Mouse (Mus musculus) kidney, embryonic 14.5 days (tissue): Measurements from ENCODE around the gene Dntt. TPM values are rescaled to one million over a fixed set of nuclear protein-coding genes. Genes with fewer than 3 reads are reported as not detected.

Experiments
- ATAC-seq: fragments of 200-750 bp; cut with Nextera tagmentation; 2 replicates; pipeline ENCODE4 v1.8.0; 2017; ENCODE audit warnings: moderate number of reproducible peaks, mild to moderate bottlenecking, moderate TSS enrichment, moderate library complexity; ENCODE audit not compliant: low FRiP score, low TSS enrichment
- H3K27ac ChIP-seq: fragments of 300-500 bp; sonication (generic); 2 replicates; pipeline ENCODE4 v1.5.1; 2014; ENCODE audit warnings: low read depth, mild to moderate bottlenecking, low read length, moderate library complexity, mixed read lengths
- H3K27me3 ChIP-seq: fragments of 300-500 bp; sonication (generic); 2 replicates; pipeline ENCODE4 v1.6.1; 2014; ENCODE audit warnings: mild to moderate bottlenecking, low read length; ENCODE audit not compliant: control insufficient read depth, insufficient read depth
- H3K36me3 ChIP-seq: fragments of 300-500 bp; sonication (generic); 2 replicates; pipeline ENCODE4 v1.6.1; 2014; ENCODE audit warnings: low read length, mixed read lengths; ENCODE audit not compliant: control insufficient read depth, insufficient read depth
- H3K4me1 ChIP-seq: fragments of 300-500 bp; sonication (generic); 2 replicates; pipeline ENCODE4 v1.6.1; 2014; ENCODE audit warnings: low read length, mixed read lengths; ENCODE audit not compliant: control insufficient read depth, insufficient read depth
- H3K4me2 ChIP-seq: fragments of 300-500 bp; sonication (generic); replicated peaks from 2 replicates; pipeline ENCODE4 v1.6.1; 2014; ENCODE audit warnings: low read depth, mild to moderate bottlenecking, low read length
- H3K4me3 ChIP-seq: fragments of 300-500 bp; sonication (generic); 2 replicates; pipeline ENCODE4 v1.5.1; 2014; ENCODE audit warnings: mild to moderate bottlenecking, low read length
- H3K9ac ChIP-seq: fragments of 300-500 bp; sonication (generic); 2 replicates; pipeline ENCODE4 v1.6.1; 2014; ENCODE audit warnings: low read depth, mild to moderate bottlenecking, low read length, moderate library complexity
- H3K9me3 ChIP-seq: fragments of 300-500 bp; sonication (generic); 2 replicates; pipeline ENCODE4 v1.6.1; 2016; ENCODE audit warnings: low read length; ENCODE audit not compliant: control insufficient read depth
- WGBS: fragments of 180-500 bp; shearing (Covaris S2); extraction: QIAGEN DNeasy Blood & Tissue Kit; methylation state at CpG from one replicate; pipeline ENCODE4 v1.1.7; 2014; 5-methylcytosine and 5-hydroxymethylcytosine counted together
- polyA plus RNA-seq: library from polyadenylated mRNA; unstranded; fragments of >200 nt; fragmentation: Nextera tagmentation; extraction: Ambion mirVana; gene quantifications from 2 replicates; pipeline ENCODE4 v1.2.1, GENCODE M21; 2014

Gene Dntt
- polyA plus RNA-seq, 1 experiment from 2014 or later, result 0.19 TPM

DNA sequence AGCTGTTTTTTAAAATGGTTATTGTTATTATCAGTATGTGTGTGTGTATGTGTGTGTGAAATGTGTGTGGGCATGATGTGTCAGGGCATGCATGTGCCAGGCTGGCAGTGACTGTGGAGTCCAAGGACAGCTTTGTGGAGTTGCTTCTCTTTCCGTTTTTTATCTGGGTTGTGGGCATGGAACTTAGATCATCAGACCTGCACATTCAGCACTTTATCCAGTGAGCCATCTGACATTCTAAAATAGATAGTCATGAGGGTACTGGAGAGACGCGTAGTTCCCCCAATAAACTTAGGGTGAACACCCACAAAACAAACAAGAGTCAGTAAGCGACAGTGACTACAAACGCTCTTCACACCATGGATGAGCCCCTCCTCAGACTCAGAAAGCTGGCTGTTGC is 35.7 kb upstream of the Dntt start:
- H3K27me3 ChIP-seq, result no peaks in the 10 kb centered on the region
- 49% methylated on average over 5 of the region's 5 CpGs for WGBS
- H3K9me3 ChIP-seq, result no peaks in the 10 kb centered on the region
- peaks cover 11% of the 10 kb centered on the region for H3K4me1 ChIP-seq
- H3K36me3 ChIP-seq, result no peaks in the 10 kb centered on the region
- H3K4me2 ChIP-seq, result peak overlapping the region; percentile 29
- H3K9ac ChIP-seq, result no peak overlapping the region
- H3K27ac ChIP-seq, result peak overlapping the region; percentile 73; the same call in 1 of the 2 replicates
- no peak overlapping the region; the same call in 1 of the 2 replicates for H3K4me3 ChIP-seq
- ATAC-seq, result no peak

DNA sequence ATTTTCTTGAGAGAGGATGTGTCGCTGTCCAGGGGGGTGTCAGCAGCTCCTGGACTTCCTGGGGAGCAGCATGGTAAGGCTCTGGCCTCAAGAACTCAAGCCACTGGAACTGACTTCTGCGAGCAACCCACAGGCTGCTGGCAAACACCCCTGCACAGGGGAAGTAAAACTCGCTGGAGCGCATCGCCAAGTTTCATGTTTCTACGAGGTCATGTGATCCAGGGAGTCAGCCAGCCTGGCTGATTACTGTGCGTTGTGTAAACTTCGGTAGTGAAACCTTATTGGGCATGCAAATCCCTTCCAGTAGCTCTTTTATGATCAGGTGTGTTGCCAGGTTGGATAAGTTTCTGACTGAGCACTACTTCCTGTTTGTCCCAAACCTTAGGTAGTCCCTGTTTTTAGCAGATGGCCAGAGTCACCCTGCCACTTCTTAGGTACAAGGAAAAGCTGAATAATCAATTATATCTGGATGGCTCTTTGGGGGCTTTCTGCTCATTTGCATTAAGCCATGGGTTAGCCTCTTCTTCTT is 35.0 kb upstream of the Dntt start, which contains the start of gene Blnk:
TSS of gene Blnk (minus strand) at position 479 of the 529 bp plus-strand sequence.
- H3K36me3 ChIP-seq, result no peaks in the 10 kb centered on the region
- peaks cover 11% of the 10 kb centered on the region for H3K4me1 ChIP-seq
- H3K9ac ChIP-seq, result no peak within 1 kb of the TSS
- H3K4me3 ChIP-seq, result no peak within 1 kb of the TSS; the same call in 1 of the 2 replicates
- no peaks in the 10 kb centered on the region for H3K9me3 ChIP-seq
- ATAC-seq, result peak; percentile 91
- no peaks in the 10 kb centered on the region for H3K27me3 ChIP-seq
- H3K27ac ChIP-seq, result peak within 1 kb of the TSS; percentile 73; the same call in 1 of the 2 replicates
- 7% methylated on average over 8 of the region's 8 CpGs for WGBS
- peak within 1 kb of the TSS; percentile 29 for H3K4me2 ChIP-seq

DNA sequence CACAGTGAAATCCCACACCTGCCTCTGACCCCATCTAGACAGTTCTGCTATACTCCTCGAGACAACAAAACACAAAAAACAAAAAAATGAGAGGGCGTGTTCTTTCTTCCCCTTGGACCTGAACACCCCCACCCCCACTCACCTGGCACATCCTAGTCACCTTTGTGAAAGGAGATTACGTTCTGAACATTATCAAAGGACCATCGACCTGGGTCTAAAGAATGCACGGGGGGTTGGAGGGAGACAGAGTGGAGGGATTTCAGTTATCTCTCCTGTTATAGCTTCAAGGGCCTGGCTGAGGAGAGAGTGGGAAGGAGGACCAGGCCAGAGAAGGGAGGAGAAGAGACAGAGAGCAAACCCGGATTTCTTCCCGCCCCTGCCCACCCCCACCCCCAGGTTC is 34.2 kb upstream of the Dntt start:
- no peak overlapping the region for H3K4me2 ChIP-seq
- no peak overlapping the region for H3K4me3 ChIP-seq
- H3K4me1 ChIP-seq, result peaks cover 11% of the 10 kb centered on the region
- no peaks in the 10 kb centered on the region for H3K36me3 ChIP-seq
- H3K9me3 ChIP-seq, result no peaks in the 10 kb centered on the region
- ATAC-seq, result no peak
- no peaks in the 10 kb centered on the region for H3K27me3 ChIP-seq
- WGBS, result 41% methylated on average over 7 of the region's 7 CpGs
- no peak overlapping the region for H3K9ac ChIP-seq
- no peak overlapping the region; the same call in 1 of the 2 replicates for H3K27ac ChIP-seq

DNA sequence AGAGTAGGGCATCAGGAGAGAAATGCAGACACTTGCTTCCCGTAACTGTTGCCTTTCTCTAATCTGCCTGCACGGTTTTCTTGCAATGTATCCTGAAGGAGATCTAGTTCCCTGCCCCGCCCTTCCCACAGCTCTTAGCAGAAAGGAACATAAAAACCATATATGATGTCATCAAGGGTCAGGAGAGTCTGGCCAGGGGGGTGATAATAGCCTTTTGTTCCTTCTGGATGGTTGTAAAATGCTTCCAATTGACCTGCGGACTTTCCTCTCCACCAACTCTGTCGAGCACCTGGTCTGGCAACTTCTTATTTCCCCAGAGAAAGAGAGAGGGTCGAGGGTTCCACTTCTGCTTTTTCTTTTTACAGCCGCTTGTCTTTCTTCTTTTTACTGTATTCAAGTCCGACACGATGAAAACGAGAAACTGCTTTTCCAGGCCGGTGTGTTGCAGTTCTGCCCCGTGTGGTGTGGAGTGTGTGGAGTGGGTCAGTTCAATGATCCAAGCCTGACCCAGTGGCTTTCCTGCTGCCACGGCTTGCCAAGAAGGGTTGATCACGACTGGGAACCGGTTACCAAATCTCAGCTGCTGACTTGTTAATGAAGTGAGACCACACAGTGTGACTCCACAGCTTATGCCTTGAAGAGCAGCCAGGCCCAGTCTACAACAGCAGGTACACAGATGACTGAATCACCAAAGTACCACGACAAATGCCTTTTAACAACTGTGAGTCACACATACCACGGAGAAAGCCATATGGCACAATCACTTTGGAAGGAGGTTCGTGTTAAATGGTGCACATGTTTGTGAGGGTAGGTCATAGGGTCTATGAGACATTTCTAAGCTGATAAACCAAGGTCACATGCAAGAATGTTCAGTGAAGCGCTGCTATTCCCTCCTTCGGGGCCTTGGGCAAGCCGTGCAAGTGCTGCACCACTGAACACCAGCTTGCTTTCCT is 33.4 kb upstream of the Dntt start:
- Histone ChIP-seq H3K4me3 (no peak overlapping the region), H3K4me1 (peaks cover 11% of the 10 kb centered on the region), H3K4me2 (no peak overlapping the region), H3K27ac (peak overlapping the region; percentile 73; the same call in 1 of the 2 replicates), H3K36me3 (no peaks in the 10 kb centered on the region), H3K27me3 (no peaks in the 10 kb centered on the region), H3K9me3 (no peaks in the 10 kb centered on the region), H3K9ac (no peak overlapping the region)
- 29% methylated on average over 21 of the region's 21 CpGs for WGBS
- no peak for ATAC-seq

DNA sequence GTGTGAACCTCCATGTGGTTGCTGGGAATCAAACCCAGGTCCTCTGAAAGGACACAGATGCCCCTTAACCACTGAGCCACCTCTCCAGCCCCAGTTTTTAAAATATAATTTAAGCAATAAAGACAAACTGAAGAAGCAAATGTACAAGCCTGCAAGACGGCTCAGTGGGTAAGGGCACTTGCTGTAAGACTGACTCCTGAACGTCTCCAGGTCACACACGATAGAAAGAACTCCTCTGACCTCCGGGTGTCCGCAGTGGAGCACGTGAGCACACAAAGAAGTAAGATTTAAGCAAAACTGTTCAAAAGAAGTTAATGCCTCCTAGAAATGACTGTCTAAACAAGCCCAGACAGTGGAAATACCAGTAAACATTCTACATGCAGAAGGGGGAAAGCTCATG is 32.4 kb upstream of the Dntt start:
- Histone ChIP-seq H3K9ac (no peak overlapping the region), H3K27ac (no peak overlapping the region), H3K27me3 (no peaks in the 10 kb centered on the region), H3K36me3 (no peaks in the 10 kb centered on the region), H3K4me3 (no peak overlapping the region), H3K4me2 (no peak overlapping the region), H3K9me3 (no peaks in the 10 kb centered on the region), H3K4me1 (peaks cover 11% of the 10 kb centered on the region)
- ATAC-seq, result no peak
- 90% methylated on average over 6 of the region's 6 CpGs for WGBS

DNA sequence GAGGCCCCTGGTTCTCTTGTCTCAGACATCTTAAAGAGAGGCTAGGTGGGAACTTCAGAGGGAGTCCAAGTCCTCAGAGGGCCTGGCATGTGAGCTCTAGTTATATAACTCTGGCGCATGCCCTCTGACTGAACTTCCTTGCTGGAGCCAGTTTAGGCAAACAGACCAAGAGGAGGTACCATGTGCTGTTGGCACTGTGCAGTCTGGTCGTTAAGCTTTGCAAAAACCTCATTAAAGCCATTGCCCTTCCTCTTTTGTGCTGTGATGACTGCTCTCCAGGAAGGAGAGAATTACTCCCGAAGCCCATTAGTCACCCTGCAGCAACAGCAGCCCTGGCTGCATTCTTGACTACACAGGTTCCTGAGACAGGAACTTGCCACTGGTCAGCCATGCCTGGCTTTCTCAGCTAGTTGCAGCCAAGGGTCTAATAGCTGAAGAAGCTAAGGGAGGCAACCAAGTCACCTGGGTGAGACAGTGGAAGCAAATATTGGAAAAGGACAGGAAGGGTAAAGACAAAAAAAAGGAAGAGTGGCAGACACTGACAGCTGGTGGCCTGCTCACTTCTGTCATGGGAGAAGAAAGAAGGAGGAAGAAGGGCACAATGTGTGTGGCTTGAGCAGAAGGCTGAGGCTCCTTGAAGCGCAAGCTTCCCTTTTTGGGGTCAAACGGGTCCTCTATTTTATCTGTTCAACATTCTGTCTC is 30.5 kb upstream of the Dntt start:
- Histone ChIP-seq H3K4me2 (no peak overlapping the region), H3K27ac (peak overlapping the region; percentile 1; the same call in 1 of the 2 replicates), H3K9me3 (peaks cover 3% of the 10 kb centered on the region; the same call in 1 of the 2 replicates), H3K4me3 (no peak overlapping the region), H3K27me3 (no peaks in the 10 kb centered on the region), H3K4me1 (peaks cover 6% of the 10 kb centered on the region; the same call in 1 of the 2 replicates), H3K36me3 (no peaks in the 10 kb centered on the region), H3K9ac (no peak overlapping the region)
- 46% methylated on average over 5 of the region's 5 CpGs for WGBS
- no peak for ATAC-seq

DNA sequence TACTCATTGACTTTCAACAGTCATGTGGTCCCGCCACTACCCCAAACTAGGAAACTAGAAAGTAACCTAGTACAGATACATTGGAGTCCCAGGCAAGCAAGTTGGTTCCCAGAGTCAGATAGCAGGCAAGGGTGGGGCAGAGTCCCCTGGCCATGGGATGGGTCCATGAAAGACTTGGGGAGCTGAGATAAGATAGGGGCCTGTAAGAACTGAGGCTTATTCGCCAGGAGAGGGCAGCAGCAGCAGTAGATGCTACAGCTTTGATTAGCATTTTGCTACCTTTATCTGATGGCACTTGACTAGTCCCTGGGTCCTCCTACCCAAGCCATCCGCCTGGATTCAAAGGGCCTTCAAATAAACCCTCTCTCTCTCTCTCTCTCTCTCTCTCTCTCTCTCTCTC is 29.5 kb upstream of the Dntt start:
- ATAC-seq, result no peak
- H3K4me1 ChIP-seq, result peaks cover 5% of the 10 kb centered on the region; the same call in 1 of the 2 replicates
- H3K4me2 ChIP-seq, result no peak overlapping the region
- H3K36me3 ChIP-seq, result no peaks in the 10 kb centered on the region
- no peak overlapping the region for H3K4me3 ChIP-seq
- H3K9me3 ChIP-seq, result peaks cover 3% of the 10 kb centered on the region; the same call in 1 of the 2 replicates
- H3K27ac ChIP-seq, result no peak overlapping the region
- WGBS, result 66% methylated on average over 3 of the region's 3 CpGs
- H3K9ac ChIP-seq, result no peak overlapping the region
- H3K27me3 ChIP-seq, result no peaks in the 10 kb centered on the region

DNA sequence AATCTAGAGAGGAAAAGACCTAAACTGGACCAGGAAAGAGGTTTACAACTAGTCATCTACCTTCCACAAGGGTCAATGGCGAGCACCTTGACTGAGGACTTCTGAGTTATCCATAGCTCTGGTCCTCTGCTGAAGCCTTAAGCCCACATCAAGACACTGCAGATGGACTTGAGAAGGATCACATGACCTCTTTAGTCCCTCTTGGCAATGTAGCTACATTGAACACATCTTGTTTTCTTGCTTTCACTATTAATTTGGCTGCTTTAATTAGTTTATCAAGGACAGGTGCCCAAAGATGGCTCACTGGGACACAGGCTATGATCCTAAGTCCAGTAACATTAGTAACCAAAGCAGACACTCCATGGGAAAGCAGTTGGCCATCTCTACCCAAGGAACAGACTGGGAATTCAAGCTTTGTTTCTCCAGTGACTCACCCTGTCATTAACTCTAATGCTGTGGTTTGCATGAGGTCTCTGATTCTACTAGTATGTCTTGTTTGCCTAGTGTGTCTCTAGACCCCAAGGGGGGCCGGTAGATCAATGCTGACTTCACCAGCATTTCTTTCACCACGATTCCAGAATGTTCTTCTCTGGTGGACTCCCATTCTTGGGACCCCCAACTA is 25.3 kb upstream of the Dntt start:
- no peak for ATAC-seq
- WGBS, result 92% methylated on average over 3 of the region's 3 CpGs

More for the DNA sequence above, 25.3 kb upstream of the Dntt start:
- H3K4me1 ChIP-seq, result no peaks in the 10 kb centered on the region
- H3K9me3 ChIP-seq, result peaks cover 3% of the 10 kb centered on the region; the same call in 1 of the 2 replicates
- no peak overlapping the region for H3K27ac ChIP-seq
- no peak overlapping the region for H3K4me3 ChIP-seq
- H3K9ac ChIP-seq, result no peak overlapping the region
- no peaks in the 10 kb centered on the region for H3K27me3 ChIP-seq
- no peak overlapping the region for H3K4me2 ChIP-seq
- no peaks in the 10 kb centered on the region for H3K36me3 ChIP-seq
